Mouse (Mus musculus): ENCODE results near the gene Nop14.

Nop14 gene

DNA sequence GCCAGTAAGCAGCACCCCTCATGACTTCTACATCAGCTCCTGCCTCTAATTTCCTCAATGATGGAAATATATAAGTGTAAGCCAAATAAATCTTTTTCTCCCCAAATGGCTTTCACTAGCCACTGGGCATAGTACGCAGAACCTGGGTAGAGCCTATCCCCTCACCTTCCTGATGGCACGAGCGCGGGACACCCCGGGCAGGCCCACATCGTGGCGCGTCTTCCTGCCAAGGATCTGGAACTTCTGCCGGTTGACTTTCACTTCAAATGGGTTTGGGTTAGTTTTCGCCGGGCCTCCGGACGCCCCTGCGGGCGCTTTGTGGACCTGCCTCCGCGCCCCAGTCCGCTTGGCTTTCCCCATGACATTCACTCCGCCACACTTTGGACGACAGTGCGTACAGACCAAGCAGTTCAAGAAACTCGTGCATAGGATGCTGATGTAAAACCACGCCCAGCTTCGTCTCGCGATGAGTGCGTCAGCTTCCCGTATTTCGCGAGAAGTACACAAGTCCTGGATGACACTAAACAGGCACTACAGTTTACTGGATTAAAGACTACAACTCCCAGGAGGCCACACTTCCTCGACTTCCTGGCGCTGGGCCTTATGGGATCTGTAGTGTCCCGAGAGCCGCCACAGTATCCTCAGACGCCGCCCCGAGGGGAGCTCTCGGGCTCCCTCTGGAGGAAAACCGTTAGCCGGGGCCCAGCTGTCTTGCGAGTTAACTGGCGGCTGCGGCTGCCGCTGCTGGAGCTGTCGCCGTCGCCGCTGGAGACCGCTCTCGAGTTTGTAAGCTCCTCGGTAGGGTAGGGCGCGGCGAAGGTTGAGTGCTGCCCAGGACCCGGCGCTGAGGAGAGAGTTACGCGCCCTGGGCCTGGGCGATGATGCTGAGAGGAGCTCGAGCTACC is at the start of gene Nop14, which contains the start of gene Grk4:
Gene Nop14, minus strand, starts transcription at position 463 of the 905 bp plus-strand sequence.
Gene Grk4, plus strand, starts transcription at position 694 of the 905 bp plus-strand sequence.
- peak; percentile 97 to 98 for DNase-seq

DNA sequence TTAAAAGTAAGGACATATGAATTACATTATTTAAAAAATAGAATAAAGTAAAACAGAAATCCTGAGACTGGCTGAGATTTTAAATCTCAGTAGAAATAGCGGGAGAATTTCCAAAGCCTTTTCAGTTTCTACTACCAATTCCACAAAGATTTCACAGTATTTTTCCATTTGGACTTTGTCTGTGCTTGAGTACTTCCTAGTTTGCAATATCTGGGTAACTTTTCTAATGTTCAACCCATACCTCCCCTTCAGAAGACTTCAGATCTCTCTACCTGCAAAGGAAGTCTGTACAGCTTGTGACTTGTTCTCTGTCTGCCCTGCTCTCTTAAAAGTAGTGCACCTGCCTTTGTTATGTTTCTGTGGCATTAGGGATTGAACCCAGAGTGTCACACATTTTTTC is 48.5 kb upstream of the Nop14 start:
- no peak for DNase-seq

DNA sequence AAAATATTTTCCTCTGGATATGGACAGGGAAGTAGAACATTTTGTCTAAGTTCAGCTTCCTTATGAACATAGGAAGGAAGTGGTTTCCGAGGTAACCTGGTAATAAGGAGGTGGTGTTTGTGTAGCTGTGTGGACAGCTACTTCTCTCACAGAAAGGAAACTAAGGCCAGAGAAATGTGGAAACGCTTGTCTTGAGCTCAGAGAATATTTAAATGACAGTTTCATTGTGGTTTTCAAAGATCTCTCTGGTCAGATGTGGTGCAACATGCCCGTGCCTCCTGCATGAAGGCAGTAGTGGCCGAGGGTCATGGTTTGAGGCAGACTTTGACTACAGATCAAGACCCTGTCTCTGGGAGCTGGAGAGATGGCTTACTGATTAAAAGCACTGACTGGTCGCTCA is 35.6 kb upstream of the Nop14 start:
- no peak for DNase-seq

DNA sequence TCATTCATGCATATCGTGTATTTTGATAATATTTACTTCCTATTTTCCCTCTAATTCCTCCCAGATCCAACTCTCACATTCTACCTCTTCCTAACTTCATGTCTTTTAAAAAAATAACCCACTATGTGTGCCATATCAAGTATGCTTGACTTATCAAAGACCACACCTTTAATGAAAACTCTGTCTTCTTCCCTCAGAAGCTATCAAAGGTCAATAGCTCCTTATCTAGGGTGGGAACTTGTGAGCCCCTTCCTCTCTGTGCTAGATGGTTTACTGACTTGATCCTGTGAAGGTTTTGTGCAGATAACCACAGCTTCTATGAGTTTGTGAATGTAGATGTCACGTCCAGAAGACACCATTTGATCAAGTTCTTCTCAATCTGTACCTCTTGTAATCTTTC is 32.8 kb upstream of the Nop14 start:
- no peak for DNase-seq

DNA sequence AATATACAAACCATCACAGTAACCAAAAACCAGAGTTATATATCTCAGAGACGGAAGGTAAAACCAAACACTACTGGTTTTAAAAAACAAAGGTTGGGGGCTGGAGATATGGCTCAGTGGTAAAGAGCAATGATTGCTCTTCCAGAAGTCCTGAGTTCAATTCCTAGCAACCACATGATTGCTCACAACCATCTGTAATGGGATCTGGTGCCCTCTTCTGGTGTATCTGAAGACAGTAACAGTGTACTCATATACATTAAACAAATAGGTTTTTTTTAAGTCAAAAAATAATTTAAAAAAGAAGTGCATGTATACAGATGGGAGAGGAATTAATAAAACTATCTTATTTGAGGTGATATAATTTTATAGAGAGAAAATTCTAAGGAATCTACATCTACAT is 29.9 kb upstream of the Nop14 start:
- DNase-seq, result no peak

DNA sequence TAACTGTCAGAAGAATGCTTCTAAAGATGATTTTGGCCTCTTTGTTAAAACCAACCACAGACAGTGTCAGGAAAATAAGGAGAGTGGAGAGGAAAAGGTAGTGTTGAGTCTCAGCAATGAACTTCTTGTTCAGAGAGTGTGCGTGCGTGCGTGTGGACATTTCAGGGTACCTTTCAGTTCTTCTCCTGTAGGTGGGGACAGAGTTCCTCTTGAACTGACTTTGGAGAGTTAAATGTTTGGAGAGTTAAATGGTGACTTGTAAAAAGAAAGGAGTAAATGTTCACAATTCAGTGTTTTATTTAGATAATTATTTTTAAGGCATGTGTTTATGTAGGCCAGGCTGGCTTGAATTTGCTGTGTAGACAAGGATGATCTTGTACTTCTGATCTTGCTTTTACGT is 10.3 kb upstream of the Nop14 start:
- DNase-seq, result no peak

DNA sequence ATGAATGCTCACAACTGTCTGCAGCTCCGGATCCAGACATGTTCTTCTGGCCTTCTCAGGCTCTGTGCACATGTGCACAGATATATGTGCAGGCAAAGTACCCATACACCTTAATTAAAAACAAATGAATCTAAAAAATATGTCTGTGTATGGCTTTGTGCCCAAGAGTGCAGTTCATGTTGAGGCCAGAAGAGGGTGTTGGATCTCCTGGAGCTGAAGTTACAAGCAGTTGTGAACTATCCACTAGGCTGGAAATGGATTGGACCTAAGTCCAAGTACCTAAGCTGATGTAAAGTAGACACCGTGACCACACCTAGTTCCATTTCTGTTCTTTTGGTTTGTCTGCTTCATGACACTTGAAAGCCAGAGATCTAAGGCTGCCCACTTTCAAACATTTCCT is 9.5 kb upstream of the Nop14 start:
- no peak for DNase-seq

DNA sequence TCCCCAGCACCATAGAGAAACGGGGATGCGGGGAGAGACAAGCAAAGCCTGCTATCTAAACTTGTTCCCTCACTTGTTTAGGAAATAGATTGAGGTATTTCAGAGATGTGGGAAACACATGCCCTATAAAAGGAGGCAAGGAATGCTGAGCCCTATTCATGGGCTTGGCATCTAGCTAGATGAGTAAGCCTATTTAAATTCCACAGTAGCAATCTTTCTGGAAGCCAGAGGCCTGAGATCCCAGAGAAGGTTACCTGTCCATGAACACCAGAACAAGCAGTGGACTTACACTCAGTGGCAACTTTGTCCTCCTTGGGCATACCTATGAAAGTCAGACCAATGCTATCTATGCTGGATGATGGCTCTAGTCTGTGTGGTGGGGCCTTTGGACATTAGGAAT is 3.3 kb upstream of the Nop14 start:
- DNase-seq, result no peak

DNA sequence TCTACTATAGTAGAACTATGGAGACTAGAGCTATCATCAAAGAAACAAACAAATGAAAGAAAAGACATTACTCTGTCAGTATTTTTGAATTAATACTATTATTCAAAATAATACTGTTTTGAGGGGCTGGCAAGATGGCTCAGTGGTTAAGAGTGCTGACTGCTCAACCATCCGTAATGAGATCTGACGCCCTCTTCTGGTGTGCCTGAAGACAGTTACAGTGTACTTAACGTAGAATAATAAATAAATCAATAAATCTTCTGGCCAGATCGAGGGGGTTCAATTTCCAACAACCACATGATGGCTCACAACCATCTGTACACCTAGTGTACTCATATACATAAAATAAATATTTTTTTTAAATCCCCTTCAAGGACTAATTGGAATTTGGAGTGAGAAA is 2.0 kb upstream of the Nop14 start:
- no peak for DNase-seq

DNA sequence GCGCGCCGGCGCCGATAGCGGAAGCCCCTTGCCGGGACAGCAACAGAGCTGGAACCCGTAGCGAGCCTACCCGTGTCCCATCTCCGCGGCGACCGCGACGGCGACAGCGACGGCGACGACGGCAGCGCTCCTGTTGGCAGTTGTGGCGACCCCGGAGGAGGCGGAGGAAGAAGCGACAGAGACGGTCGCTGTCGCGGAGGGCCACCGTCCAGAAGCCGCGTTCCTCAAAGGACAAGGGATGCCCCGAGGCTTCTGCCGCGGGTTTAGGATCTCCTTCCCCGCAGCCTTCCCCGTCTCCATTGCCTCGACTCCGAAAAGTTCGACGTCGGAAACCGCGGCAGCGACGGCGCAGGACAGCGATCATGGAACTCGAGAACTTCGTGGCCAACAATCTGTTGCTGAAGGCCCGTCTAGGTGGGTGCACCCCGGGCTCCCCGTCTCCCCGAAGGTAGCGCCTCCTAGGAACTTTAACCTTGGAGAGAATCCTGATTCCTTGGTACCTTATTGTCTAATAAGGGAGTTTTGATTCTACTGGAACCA is 713 bp upstream of the Nop14 start:
- no peak for DNase-seq

DNA sequence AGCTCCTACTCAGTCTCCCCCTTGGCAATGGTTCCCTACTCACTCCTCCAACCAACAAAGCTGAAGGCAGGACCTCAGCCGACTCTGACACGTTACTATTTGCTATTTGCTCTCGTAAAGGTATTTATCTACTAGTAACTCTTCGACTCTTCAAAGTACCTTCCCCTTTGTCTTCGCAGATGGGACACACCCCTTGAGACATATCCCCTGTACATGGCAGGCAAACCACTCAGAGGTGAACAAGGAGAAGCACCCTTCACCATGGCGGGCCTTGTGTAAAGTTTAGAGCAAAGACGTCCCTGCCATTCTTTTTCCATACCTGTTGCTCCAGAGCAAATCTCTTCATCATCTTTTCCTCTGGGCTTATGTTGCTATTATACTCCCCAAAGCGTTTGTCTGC is 2.4 kb downstream of the Nop14 start:
- no peak for DNase-seq

DNA sequence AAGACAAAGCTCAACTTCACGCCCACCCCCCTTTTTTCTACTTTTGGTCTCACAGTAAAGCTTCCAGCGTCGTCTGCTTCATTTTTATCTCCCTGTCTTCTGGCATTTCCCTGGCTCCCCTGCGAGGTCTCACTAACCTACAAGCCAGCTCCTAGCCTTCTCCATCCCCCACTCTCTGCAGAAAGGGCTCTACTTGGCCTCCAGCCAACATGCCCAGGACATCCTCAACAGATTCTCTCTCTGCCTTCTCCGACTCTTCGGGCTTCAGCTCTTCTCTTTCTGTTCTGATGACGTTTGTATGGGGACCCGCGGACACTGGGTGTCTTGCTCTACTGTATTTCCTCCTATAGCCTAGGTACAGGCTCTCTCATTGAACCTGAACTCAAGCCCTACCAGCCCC is 5.1 kb downstream of the Nop14 start:
- peak in 1 of 2 experiments; percentile 31 for DNase-seq

DNA sequence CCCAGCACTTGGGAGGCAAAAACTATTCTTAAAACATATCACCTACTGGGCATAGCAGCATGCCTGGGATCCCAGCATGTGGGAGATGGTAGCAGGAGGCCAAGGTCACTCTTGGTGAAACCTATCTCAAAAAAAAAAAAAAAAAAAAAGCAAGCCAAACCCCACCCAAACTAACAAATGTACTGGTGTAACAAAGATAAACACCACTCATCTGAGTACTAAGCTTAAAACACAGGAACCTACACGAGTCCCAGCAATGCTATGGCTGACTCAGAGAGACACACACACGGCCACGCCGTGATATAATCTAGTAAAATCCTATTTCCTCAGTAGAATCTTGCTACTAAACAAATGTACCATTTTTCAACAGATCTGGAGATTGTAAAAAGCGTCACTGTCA is 7.0 kb downstream of the Nop14 start:
- DNase-seq, result no peak

DNA sequence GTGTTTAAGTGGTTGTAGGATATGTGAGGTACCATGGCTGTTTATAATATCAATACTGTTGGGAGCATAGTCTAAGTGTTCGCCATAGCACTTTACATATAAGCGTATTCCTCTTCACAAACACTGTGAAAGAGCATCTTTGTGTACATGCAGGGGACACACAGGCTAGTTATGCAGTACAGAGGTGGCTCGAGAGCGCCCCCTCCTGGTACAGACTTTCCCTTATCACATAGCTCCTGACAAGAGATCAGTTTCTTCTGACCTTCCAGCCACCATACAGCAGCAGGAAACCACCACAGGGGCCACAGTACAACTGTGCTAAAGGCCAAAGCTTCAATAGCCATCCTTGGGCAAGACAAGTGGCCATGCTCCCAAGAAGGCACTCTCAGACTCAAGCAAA is 12.4 kb downstream of the Nop14 start:
- peak; percentile 70 to 83 for DNase-seq

DNA sequence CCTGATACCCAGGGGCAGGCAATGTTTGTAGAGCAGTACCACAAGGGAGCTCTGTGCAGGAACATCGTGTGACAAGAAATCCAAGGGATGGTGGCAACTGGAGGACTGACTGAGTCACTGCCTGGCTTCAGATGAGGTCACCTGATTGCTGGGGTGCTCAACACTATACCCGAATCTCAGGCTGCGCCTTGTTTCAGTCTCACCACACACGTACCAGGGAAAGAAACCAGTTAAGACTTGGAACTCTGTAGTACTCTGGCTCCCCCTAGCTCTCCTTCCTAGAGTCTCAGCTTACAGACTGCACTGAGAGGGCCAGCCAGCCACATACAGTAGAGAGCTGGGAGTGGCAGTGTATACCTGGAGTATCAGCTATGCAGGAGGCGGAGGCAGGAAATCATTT is 17.0 kb downstream of the Nop14 start:
- peak; percentile 30 to 65 for DNase-seq

DNA sequence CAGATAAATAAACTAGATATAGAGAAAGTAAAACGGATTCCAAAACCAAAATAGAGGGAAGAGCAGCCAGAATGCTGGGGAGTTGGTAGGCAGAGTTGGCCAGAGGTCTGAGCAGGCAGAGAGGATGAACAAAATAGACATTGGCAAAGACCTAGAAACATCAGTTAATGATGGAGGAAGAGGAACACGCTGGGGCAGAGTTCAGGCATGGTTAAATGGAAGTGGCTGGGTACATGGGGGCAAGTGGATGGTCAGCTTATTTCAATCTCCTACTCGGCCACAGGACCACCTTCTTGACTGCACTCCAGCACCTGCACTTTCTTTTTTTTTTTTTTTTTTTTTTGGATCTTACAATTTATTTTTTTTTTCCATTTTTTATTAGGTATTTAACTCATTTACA is 18.0 kb downstream of the Nop14 start:
- DNase-seq, result no peak

DNA sequence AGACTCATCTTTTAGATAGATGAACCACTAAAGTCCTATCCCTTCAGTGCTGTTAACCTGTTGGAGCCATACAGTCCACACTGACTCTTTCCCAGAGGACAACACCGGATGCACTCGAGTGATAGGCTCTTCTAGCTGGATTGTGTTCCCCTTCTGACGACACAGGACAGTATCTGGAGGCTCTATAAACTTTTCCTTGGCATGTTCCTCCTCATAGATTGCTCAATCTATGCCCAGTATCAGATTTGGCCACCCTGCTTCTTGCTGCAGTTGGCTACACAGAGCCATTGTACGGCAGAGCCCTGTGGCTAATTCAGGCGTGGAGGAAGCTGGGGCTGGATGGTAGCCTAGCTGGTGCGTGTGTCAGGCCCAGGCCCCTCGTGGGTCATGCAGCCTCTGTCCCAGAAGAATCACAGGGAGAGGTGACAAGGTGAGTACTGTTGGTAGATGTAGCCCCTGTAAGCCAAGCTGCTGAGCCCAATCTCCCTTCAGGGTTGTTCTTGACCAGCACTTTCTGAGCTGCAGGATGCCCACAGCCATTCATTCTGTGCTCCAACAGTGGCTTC is 22.3 kb downstream of the Nop14 start:
- no peak for DNase-seq

DNA sequence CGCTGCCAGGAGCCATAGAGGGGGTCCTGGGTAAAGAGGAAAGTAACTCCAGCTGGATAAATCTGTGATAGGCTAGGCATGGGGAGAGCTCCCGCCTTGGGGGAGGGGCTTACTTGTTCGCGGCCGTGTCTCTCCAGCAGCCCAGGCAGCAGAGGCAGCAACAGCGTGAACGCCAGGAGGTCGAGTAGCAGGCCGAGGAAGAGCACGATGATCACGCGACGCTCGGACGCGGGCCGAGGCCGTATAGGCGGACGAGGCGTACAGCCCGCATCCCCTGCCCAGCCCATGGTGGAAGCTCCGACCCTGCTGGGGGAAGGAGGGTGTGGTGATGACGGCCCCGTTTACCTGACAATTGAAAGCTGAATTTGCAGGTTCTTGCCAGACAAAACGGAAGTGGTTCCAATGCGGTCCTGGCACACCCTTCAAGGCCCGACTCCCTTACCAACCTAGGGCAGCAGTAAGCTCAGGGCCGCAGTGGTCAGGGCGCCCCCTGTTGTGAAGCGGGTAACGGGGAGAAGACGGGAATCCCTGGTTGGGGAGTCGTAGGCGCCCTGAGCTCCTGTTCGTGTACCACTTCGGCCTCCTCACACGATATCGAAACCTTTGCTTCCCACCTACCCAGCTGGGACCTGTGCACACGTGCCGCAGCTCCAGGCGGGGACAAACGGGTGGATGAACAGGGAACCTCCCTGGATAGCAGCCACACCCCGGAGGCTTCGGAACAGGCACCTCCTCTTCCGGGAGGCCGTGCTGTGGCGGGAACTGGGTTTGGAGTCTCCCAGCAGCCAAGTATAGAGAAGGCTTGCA is 23.3 kb downstream of the Nop14 start, which contains the start of gene Mfsd10:
Gene Mfsd10, minus strand, starts transcription at position 732 of the 807 bp plus-strand sequence.
- peak; percentile 79 to 87 for DNase-seq

DNA sequence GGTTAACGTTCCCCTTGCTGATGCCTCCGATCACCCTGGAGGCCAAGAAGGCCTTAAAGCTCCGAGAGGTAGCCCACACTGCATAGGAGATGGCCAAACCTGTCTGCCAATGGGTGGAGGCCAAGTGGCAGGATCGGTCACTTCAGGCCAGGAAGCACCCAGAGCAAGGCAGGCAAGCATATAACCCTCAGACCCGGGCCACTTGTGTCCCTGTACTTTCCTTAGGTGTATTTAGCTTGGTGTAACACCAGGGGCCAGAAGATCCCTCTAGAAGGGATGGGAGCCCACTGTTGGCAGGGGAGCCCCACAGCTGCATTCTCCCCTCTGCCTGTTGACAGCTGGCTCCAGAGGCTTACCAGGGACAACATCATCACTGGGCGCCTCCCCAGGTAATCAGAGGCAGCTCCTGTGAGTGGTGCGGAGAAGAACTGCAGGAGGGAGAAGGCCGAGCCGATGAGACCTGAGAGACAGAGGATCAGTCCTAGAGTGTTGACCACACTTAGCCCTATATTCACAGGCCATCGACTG is 24.2 kb downstream of the Nop14 start:
- peak; percentile 31 to 41 for DNase-seq

DNA sequence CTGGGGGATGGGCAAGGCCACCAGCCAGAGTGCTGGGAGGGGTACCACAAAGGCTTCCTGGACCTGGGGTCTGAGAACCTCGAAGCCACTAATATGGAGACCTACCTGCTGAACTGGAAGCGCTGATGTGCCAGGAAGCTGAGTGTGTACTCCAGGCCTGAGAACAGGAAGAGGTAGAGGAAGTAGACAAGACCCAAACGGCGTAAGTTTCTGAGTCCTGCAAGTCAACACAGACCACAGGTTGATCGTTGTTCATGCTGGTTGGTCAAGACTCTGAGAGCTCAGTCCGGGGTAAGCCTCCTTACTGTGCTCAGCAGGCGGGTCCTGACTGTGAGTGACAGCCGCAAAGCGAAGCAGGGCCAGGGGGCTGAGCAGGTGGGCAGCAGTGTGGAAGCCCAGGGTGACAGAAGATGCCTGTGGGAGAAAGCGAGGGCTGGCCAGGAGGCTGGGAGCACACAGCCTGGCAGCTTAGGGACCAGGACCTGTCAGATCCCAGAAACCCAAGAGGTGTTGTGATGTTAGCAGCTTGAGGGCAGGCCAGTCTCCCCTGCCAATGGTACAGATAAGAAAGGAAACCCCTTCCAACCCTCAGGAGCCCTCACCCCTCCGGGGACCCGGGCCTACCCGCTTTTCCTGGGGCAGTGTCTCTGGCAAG is 25.1 kb downstream of the Nop14 start:
- no peak for DNase-seq

DNA sequence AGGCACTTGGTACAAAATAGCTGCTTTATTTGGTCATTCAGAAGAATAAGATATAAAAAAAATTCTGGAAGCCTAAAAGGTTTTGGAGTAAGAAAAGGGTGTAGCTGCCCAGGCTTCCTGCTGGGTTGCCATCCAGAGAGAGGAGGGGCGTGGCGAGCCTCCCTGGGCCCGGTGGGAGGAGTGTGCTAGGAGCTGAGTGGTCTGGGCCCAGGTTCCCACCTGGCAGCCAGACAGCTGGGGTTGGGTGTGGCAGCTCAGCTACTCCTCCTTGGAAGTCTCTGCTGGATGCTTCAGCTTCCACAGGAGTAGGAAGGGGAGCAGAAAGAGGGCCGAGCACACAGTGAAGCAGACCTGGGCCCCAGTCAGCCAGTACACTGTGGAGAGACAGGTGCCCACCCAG is 26.3 kb downstream of the Nop14 start:
- no peak for DNase-seq

DNA sequence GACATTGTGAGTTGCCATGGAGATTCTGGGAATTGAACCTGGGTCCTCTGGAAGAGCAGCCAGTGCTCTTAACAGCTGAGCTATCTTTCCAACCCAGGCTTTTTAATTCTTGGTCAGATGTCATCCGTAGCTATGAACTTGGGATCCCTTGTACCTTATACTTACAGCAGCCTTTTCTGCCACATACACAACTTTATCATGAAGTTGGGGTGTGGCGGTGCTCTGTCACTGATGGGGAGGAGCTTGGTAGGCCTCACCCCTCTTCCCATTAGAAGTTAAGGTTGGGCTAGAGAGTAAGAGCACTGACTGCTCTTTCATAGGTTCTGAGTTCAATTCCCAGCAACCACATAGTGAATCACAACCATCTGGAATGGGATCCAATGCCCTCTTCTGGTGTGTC is 27.0 kb downstream of the Nop14 start:
- no peak for DNase-seq
